Mouse (Mus musculus) adrenal gland, adult 8-10 months (tissue): Measurements from ENCODE around the gene Ddx23. TPM values are rescaled to one million over a fixed set of nuclear protein-coding genes. Genes with fewer than 3 reads are reported as not detected.
A peak's percentile ranks its signal among the peaks of the same experiment; 100 is the strongest.

ENCODE experiments used
- DNase-seq: peaks from one replicate; pipeline ENCODE4 v3.0.0; 2022
- total RNA-seq, 4 experiments: library from RNA; stranded (reverse); gene quantifications; 2 replicates each; pipeline ENCODE4 v1.2.4; 2022

Ddx23 gene
- total RNA-seq, 4 experiments from 2014 or later: 68.9 to 100 (median 85.6) TPM

DNA sequence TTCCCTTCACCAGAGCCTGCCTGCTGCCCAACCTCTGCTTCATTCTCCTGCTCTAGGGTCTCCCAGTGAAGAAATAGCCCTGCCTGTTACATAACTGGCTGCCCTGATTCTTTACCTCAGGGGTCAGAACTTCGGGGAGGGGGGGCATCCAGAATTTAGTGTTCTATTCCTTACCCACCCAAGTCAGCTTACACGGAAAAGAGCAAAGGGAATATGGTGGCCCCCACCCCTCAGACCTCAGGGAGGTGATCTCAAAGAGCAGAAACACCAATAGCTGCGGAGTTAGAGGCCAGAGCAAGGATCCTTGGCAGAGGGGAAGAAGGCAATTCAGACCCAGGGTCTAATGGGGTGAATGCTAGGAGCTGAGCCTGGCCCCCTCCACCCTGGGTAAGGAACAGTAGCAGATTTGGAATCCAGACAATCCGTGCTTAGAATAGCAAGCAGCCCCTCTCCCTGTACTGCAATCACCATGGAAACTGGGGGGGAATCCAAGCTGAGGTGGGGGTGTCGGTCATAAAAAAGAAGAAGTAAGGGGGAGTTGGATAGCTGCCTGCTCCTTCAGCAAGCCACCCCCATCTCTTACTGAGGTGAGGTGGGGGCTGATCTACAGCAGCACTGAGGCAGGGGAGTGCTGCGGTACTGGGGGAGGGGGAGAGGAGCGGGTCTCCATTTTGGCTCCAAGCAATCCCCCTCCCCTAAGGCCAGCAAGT is 11.7 kb upstream of the Ddx23 start:
- no peak for DNase-seq

GRCm38 (mm10) chr15:98673732-98674131 is 11.0 kb upstream of the Ddx23 start:
- DNase-seq: no peak

DNA sequence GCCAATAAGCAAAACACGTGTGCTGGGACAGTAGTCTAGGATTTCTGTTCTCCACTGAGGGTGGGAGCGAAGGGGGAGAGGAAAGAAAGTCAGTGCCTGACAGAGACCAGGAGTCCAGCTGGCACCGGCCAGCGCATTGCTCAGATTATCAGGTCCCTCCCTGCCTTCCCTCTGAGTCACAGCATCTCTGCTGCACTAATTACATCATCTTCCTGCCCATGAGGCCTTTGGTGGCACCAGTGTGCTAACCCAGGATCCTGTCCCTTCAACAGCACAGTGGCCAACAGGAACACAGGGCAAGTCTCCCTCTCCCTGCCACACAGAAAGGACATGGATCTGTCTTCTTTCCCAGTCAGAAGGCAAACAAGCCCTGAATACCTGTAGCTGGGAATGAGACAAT is 9.9 kb upstream of the Ddx23 start:
- peak; percentile 48 for DNase-seq

DNA sequence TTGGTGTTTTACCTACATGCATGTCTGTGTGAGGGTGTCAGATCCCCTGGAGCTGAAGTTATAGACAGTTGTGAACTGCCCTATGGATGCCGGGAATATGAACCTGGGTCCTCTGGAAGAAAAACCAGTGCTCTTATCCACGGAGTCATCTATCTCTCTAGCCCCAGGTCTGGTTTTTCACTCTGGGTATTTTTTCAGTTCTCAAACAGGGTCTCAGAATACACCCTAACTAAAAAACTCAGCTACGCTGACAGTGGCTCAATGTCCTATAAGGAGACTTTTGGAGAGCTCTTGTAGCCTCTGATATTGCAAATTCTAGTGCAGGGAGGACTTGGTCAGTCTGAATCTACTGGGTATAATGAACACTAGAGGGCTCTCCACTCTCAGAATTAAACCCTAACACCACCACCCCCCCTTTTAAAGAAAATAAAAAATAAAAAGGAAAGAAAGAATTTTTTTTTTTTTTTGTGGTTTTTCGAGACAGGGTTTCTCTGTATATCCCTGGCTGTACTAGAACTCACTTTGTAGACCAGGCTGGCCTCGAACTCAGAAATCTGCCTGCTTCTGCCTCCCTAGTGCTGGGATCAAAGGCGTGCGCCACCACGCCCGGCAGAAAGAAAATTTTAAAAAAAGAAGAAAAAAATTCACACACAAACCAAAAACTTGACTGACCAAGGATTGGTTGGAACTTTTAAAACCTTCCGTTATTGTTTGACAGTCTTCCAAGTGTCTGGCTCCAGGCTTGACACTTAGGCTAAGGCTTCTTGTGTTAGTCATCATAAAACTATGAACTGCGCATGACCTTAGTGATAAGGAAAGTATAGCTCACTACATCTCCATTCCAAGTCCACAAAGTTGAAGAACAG is 1.6 kb upstream of the Ddx23 start:
- no peak for DNase-seq

DNA sequence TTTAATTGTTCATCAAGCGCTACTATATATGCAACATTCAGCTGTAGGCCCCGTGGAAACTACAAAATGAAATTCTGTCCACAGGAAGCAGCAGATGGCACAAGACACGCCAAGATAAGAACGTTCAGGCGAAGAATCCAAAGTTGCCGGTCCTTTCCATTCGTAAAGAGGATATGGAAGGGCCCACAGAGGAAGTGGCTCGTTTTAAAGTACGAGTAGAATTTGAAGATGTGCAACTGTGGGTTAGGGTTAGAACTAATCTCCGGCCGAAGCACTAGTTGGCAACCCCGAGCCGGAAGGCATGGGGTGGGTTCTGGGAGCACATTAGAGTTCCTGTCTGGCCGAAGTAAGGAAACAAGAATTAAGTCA is 512 bp downstream of the Ddx23 start:
- DNase-seq: no peak

DNA sequence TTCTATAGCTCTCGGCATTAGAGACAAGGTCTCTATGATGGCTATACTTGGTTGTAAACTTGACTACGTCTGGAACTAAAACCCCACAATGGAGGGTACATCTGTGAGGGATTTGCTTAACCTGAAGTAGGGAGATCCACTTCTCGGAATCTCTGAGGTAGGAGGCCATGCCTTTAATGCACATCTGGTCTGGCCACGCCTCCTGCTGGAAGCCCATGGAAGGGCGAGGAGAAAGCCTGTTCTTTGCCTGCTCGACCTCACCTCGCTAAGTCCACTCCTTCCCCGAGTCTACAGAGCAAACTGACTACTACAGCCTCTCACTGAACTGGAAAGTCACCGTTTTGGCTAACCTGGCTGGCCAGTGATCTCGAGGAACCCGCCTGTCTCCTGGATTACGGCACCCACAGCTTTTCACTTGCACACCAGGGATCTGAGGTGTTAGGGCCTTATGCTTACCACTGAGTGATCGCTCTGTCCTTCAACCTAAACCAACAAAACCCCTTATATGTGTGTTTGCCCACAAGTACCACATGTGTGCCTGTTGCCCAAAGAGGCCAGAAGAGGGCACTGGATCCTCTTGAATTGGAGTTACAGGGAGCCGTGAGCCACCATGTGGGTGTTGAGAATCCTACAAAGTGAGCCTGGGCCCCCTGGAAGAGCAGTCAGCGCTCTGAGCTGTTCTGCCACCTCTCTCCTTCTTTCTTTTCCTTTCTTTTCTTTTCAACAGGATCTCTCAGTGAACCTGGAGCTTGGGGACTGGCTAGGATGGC is 5.5 kb downstream of the Ddx23 start:
- DNase-seq: no peak

DNA sequence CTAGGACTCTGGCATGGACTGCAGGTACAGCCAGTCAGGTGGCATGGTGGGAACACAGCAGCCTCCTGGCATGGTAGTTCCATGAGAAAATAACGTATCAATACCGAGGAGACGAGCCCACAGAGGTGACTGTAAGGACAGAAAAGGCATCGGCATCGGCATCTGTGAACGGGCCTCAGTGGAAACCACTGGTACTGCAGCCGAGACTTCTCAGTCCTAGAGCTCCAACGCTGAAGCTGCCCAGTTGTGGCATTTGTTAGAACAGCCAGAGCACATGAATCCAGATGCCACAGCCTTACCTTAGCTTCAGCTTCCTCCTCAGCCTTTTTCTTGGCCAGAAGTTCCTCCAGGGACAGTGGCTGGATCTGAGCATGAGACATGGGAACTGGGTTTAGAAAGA is 10.5 kb downstream of the Ddx23 start:
- DNase-seq: no peak

DNA sequence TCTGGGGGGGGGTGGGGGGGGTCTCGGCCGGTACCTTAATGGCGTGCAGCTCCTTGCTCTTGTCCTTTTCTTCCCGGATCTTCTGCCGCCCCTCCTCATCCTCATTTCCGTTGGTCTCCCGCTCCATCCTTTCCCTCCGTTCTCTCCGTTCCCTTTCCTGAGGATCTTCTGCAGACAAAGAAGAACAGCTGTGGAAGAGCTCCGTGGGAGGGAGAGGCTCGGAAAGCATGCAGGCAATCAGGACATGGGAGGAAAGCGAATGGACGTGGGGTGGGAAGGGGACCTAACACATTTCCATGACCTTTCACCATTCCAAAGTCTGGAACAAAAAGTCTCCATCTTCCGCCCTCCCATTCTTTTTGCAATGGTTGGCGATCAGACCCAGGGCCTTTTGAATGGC is 11.3 kb downstream of the Ddx23 start:
- DNase-seq: no peak

- DNase-seq: no peak
Measured at GRCm38 (mm10) chr15:98648071-98648470, 14.6 kb downstream of the Ddx23 start.

DNA sequence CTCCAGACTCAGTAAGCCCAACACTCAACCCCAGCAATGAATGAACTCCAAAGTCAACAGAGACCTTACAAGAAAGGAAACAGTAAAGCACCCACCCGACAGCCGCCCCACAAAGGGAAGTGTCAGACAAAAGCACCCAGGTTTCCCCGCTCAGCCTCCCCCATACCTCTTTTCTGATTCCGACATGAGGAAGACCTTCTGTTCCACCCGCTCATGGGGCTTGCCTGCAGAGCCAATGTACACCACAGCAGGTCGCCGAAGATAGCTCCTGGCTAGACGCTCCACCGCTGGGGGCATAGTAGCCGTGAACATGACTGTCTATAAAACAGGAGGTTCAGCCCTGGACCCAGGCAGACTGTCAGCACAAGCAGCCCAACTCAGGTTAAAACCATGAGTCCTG is 15.4 kb downstream of the Ddx23 start:
- no peak for DNase-seq

DNA sequence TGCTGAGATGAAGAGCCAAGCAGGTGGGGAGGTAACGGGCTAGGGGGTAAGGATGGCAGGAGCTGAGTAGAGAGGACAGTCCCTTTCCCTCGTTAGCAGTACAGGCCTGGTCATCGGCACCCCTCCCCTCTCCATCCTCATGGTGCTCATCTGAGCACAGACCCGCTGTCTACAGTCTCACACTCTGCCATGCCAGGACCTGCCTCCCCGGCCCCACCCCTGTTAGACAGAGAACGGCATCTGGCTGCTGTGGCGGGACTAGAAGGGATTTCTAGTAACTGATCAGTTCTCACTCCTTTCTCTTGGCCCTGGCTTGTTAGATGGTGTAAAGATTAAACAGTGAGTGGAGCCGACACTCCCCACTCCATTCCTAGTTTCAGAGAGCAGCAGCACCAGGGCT is 16.0 kb downstream of the Ddx23 start:
- no peak for DNase-seq

- no peak for DNase-seq
Measured at GRCm38 (mm10) chr15:98645057-98646026, 17.4 kb downstream of the Ddx23 start.

DNA sequence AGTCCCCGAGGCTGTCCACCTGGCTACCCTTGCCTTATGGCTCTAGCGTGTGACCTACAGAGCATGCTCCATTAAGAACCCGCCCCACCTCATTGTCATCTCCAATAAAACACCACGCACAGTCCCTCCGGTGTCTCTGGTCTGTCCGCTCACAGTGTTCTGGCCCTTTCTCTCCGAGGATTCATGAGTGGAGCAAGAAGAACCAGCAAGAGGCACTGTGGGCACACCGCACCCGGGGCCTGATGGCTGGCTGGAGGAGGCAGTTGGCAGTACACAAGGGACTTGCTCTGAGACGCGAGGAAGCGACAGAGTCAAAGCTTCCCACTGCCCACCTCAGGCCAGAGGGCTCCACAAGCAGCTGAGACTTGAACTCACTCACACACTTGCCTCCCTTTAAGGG is 18.3 kb downstream of the Ddx23 start:
- no peak for DNase-seq

GRCm38 (mm10) chr15:98640157-98640556 is 22.5 kb downstream of the Ddx23 start:
- DNase-seq: no peak

GRCm38 (mm10) chr15:98637155-98637554 is 25.5 kb downstream of the Ddx23 start:
- DNase-seq: no peak

DNA sequence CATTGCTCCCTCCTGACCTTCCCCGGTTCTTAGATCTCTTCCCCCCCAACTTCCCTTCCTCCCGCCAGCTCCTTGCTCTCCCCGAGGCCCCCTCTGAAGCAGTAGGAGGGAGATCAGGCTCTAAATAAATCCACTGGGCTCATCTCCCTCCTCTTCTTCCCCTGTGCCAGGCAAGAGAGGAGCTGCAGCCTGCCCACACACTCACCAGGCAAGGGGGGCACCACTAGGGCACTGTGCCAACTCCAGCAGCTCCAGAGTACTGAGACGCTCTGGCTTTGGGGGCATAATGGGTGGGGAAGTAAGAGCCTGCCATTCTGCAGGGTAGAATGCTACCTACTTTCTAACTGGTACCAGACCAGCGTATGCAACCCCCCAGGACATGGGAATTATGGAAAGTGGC is 26.2 kb downstream of the Ddx23 start:
- no peak for DNase-seq

DNA sequence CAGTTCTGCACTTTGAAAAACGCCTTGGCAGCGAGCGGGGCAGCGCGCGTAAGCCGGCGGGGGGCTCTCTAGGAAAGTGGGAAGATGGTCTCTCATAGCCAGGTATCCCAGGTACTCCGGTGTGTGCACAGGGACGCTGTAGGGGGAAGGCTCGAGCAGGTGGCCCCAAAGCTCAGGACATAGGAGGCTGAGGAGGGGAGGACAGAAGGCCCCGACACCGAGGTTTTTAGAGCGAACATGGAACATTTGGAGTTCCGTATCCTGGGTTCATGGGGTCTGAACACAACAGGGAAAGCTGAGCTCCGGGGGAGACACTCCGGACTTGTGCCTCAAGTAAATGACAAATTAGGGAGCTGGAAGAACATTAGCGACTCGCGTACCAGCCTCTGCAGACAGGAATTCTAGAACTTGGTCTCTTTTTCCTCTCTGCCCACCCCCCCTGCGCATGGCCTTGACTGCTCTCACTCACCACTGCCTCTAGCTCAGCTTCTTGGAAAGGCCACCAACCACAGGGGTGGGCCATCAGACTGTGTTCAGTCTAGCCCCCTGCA is 27.3 kb downstream of the Ddx23 start:
- no peak for DNase-seq

DNA sequence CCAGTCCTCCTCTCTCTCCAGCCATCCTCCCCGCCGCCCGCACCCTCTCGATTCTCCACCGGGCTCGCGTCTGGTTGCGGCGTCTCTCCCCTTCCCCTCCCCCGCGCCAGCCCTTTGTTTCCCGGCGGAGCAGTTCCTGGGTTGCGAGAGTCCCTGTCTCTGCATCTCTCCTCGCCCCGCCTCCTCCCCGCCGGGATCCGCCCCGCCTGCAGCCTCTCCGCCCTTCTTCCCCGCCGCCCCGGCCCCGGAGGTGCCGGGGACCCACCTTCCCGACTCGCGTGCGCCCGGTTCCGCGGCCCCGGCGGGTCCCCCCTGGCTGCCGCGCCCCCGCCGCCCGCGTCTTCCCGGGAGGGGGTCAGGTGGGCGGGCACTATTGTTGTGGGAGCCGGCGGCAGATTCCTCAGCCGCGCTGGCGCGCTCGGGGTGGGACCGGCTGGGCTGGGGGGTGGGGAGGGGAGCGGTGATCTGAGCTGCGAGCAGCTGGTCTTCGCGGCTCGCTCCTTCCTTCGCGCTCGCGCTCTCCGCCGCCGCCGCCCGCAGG is 28.1 kb downstream of the Ddx23 start:
- DNase-seq: peak; percentile 63

DNA sequence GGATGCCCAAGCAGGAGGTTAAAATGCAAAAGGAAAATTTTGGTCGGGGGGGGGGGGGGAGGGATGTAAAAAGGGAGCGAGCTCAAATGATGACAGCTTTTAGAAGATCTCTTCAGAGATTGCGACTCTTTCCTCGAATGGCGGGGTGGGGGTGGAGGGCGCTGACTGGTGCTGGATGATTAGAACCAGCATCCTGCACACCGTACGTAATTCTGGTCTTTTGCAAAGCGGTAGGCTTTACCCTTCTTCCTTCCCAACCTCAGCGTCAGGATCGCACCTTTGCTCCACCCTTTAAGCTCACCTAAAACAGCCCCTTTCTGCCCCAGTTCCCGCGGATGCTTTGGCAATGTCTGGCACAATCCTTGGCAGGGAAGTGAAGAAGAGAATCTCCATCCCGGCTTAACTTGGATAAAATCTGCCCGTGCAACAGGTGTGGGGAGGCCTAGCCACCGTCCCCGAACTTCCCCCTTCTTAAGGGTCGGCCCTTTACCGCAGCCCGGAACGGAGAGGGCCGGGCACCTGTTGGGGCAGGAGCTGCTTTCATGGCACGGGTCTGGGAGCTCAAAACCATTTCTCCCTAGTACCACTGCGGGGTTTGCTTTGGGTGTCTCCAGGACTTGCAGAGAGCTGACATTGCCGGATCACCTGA is 28.7 kb downstream of the Ddx23 start:
- no peak for DNase-seq

- DNase-seq: no peak
Measured at GRCm38 (mm10) chr15:98632921-98633320, 29.8 kb downstream of the Ddx23 start.
